Mouse (Mus musculus) forebrain, embryonic 13.5 days (tissue): ENCODE measurements around the gene Map4. TPM values are rescaled to one million over a fixed set of nuclear protein-coding genes. Genes with fewer than 3 reads are reported as not detected.
"Not testable (repeated sequence)": the region's sequence is repeated elsewhere in the genome, so short reads cannot be mapped to it uniquely, and the experiment has no call there.

Experiments
- ATAC-seq: fragments of 200-750 bp; cut with Nextera tagmentation; 2 replicates; pipeline ENCODE4 v1.8.0; 2017
- H3K27ac ChIP-seq: fragments of 300-500 bp; sonication (generic); 2 replicates; pipeline ENCODE4 v1.5.1; 2015; ENCODE audit warnings: inconsistent platforms, mild to moderate bottlenecking, moderate library complexity
- H3K27me3 ChIP-seq: fragments of 300-500 bp; sonication (generic); 2 replicates; pipeline ENCODE4 v1.6.1; 2015; ENCODE audit warnings: mild to moderate bottlenecking, inconsistent platforms
- H3K36me3 ChIP-seq: fragments of 300-500 bp; sonication (generic); 2 replicates; pipeline ENCODE4 v1.6.1; 2015; ENCODE audit warnings: mild to moderate bottlenecking, inconsistent platforms; ENCODE audit not compliant: poor library complexity, severe bottlenecking
- H3K4me1 ChIP-seq: fragments of 300-500 bp; sonication (generic); 2 replicates; pipeline ENCODE4 v1.6.1; 2015; ENCODE audit warnings: inconsistent platforms
- H3K4me2 ChIP-seq: fragments of 300-500 bp; sonication (generic); 2 replicates; pipeline ENCODE4 v1.6.1; 2015; ENCODE audit warnings: inconsistent platforms, mild to moderate bottlenecking, moderate library complexity
- H3K4me3 ChIP-seq: fragments of 300-500 bp; sonication (generic); 2 replicates; pipeline ENCODE4 v1.5.1; 2015; ENCODE audit warnings: mild to moderate bottlenecking, inconsistent platforms
- H3K9ac ChIP-seq: fragments of 300-500 bp; sonication (generic); 2 replicates; pipeline ENCODE4 v1.6.1; 2015; ENCODE audit warnings: mild to moderate bottlenecking, inconsistent platforms
- H3K9me3 ChIP-seq: fragments of 300-500 bp; sonication (generic); replicated peaks from 2 replicates; pipeline ENCODE4 v1.6.1; 2016; ENCODE audit warnings: inconsistent platforms
- WGBS: fragments of 180-500 bp; shearing (Covaris S2); methylation state at CpG from one replicate; pipeline ENCODE4 v1.1.7; 2015; 5-methylcytosine and 5-hydroxymethylcytosine counted together
- polyA plus RNA-seq: library from polyadenylated mRNA; unstranded; fragments of >200 nt; fragmentation: Nextera tagmentation; extraction: Ambion mirVana; gene quantifications from 2 replicates; pipeline ENCODE4 v1.2.1, GENCODE M21; 2015

The Map4 gene
- polyA plus RNA-seq, 1 experiment from 2014 or later, result 81.7 TPM

- H3K9ac ChIP-seq, result no peak overlapping the region
- no peaks in the 10 kb centered on the region for H3K36me3 ChIP-seq
- H3K4me2 ChIP-seq, result no peak overlapping the region
- no peaks in the 10 kb centered on the region for H3K9me3 ChIP-seq
- WGBS, result 68% methylated on average over 4 of the region's 4 CpGs
- no peaks in the 10 kb centered on the region for H3K27me3 ChIP-seq
- no peak for ATAC-seq
- H3K4me1 ChIP-seq, result peaks cover 7% of the 10 kb centered on the region; the same call in 1 of the 2 replicates
- H3K27ac ChIP-seq, result no peak overlapping the region
- H3K4me3 ChIP-seq, result no peak overlapping the region
These were observed 37.3 kb downstream of the Map4 start for GRCm38 (mm10) chr9:109968351-109969116.

GRCm38 (mm10) chr9:109969181-109969580 is 37.9 kb downstream of the Map4 start:
- 70% methylated on average over 3 of the region's 3 CpGs for WGBS
- H3K4me2 ChIP-seq, result no peak overlapping the region
- H3K4me3 ChIP-seq, result no peak overlapping the region
- H3K27ac ChIP-seq, result no peak overlapping the region
- H3K36me3 ChIP-seq, result no peaks in the 10 kb centered on the region
- no peaks in the 10 kb centered on the region for H3K9me3 ChIP-seq
- peaks cover 7% of the 10 kb centered on the region; the same call in 1 of the 2 replicates for H3K4me1 ChIP-seq
- no peaks in the 10 kb centered on the region for H3K27me3 ChIP-seq
- H3K9ac ChIP-seq, result no peak overlapping the region
- no peak for ATAC-seq

DNA sequence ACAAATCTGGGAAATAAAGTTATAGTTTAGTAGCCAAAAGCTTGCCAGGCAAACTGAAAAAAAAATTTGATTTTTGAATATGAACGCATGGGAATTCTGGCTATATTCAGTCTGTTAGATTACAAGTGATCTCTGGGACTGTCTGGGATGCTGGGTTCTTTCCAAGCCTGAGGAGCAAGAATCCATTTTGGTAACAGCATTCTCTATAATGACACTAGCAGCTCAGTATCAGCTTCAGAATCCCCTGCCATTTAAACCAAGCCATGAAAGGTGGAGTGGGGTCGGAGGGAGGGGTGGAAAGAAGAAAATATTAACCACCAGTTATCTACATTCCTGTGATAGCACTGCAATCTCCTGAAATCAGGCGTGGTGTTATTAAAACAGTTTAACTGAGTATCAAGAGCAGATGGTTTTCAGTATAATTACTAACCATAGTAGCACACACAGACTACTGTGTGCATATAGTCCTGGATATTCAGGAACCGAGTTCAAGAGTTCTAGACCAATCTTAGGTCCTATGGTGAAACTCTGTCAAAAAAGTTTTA is 38.6 kb downstream of the Map4 start:
- H3K36me3 ChIP-seq, result no peaks in the 10 kb centered on the region
- H3K9me3 ChIP-seq, result no peaks in the 10 kb centered on the region
- no peaks in the 10 kb centered on the region for H3K27me3 ChIP-seq
- H3K4me3 ChIP-seq, result no peak overlapping the region
- peaks cover 7% of the 10 kb centered on the region; the same call in 1 of the 2 replicates for H3K4me1 ChIP-seq
- no peak overlapping the region for H3K9ac ChIP-seq
- no peak overlapping the region for H3K27ac ChIP-seq
- ATAC-seq, result no peak
- 93% methylated on average over 4 of the region's 4 CpGs for WGBS
- H3K4me2 ChIP-seq, result no peak overlapping the region

- H3K4me3 ChIP-seq, H3K9me3 ChIP-seq, H3K36me3 ChIP-seq, H3K4me2 ChIP-seq, H3K4me1 ChIP-seq, H3K27ac ChIP-seq, H3K9ac ChIP-seq, ATAC-seq, H3K27me3 ChIP-seq: not testable (repeated sequence)
- WGBS, result 95% methylated on average over 5 of the region's 5 CpGs
These were observed 40.5 kb downstream of the Map4 start for GRCm38 (mm10) chr9:109971711-109972110.

DNA sequence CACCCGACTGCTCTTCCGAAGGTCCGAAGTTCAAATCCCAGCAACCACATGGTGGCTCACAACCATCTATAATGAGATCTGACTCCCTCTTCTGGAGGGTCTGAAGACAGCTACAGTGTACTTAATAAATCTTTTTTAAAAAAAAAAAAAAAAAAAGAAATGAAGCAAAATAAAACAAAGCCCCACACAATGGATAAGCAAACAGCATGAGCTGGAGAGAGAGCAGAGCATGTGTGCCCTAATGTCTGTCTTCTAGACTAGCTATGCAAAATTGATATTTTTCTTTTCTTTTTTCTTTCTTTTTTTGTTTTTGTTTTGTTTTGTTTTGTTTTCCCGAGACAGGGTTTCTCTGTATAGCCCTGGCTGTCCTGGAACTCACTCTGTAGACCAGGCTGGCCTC is 49.0 kb downstream of the Map4 start:
- not testable (repeated sequence) for H3K27me3 ChIP-seq, H3K4me1 ChIP-seq, ATAC-seq, H3K9me3 ChIP-seq, H3K4me3 ChIP-seq, H3K9ac ChIP-seq, H3K4me2 ChIP-seq, H3K27ac ChIP-seq
- WGBS, result 93% methylated on average over 4 of the region's 4 CpGs
- peaks cover 22% of the 10 kb centered on the region for H3K36me3 ChIP-seq

GRCm38 (mm10) chr9:109985416-109985815 is 54.2 kb downstream of the Map4 start:
- peak; percentile 93 for ATAC-seq
- peaks cover 4% of the 10 kb centered on the region; the same call in 1 of the 2 replicates for H3K4me1 ChIP-seq
- H3K4me2 ChIP-seq, result no peak overlapping the region
- no peaks in the 10 kb centered on the region for H3K27me3 ChIP-seq
- peaks cover 16% of the 10 kb centered on the region; the same call in 1 of the 2 replicates for H3K36me3 ChIP-seq
- 22% methylated on average over 4 of the region's 4 CpGs for WGBS
- peak overlapping the region; percentile 65 for H3K27ac ChIP-seq
- no peak overlapping the region for H3K4me3 ChIP-seq
- no peaks in the 10 kb centered on the region for H3K9me3 ChIP-seq
- no peak overlapping the region for H3K9ac ChIP-seq

DNA sequence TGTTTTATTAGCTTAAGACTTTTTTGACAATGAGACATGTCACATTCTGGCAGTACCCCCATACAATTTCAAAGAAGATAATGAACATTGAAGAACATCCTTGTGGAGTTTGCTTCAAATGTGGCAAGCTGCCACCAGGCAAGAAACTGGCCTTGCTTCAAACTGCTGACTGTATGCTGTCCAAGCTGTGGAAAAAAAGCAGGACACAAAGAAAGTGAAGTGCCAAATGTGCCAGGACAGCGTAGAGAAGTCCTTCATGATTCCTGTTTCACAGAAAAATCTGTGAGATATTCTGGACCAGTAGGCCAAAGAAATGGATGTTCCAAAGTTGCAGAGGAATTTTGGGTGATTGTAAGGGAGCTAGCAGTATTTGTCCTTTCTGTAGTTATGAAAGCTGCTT is 57.8 kb downstream of the Map4 start:
- no peaks in the 10 kb centered on the region for H3K27me3 ChIP-seq
- 74% methylated on average over 1 of the region's 1 CpGs for WGBS

DNA sequence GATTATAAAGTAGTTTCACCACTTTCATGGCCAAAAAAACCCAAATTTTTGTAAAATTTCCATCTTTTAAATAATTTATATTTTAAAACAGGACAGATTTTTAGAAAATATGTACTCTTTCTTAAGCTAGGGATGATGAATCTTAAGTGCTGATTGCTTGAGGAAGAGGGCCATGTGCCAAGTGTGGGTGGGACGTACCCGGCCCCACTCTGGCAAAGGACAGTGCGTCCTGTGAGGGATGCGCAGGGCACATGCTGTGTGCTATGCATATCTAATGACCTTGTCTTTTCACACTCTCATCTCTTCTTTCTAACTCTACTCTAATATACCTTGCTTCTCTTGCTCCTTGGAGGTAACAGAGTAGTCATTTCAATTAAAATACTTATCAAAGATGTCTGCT is 66.2 kb downstream of the Map4 start:
- Histone ChIP-seq H3K9me3 (no peaks in the 10 kb centered on the region), H3K27me3 (no peaks in the 10 kb centered on the region), H3K9ac (no peak overlapping the region), H3K4me3 (no peak overlapping the region), H3K36me3 (no peaks in the 10 kb centered on the region), H3K4me2 (no peak overlapping the region), H3K4me1 (peaks cover 12% of the 10 kb centered on the region), H3K27ac (no peak overlapping the region)
- no peak for ATAC-seq
- 62% methylated on average over 4 of the region's 4 CpGs for WGBS

More for the DNA sequence above, 57.8 kb downstream of the Map4 start:
- Histone ChIP-seq H3K4me1 (peaks cover 4% of the 10 kb centered on the region; the same call in 1 of the 2 replicates), H3K27ac (no peak overlapping the region), H3K9me3 (no peaks in the 10 kb centered on the region), H3K9ac (no peak overlapping the region), H3K4me3 (no peak overlapping the region), H3K36me3 (no peaks in the 10 kb centered on the region), H3K4me2 (no peak overlapping the region)
- ATAC-seq, result no peak

GRCm38 (mm10) chr9:110001946-110002345 is 70.7 kb downstream of the Map4 start:
- H3K9me3 ChIP-seq, result no peaks in the 10 kb centered on the region
- 15% methylated on average over 1 of the region's 1 CpGs for WGBS
- no peak overlapping the region for H3K9ac ChIP-seq
- ATAC-seq, result no peak
- H3K27ac ChIP-seq, result peak overlapping the region; percentile 77; the same call in 1 of the 2 replicates
- no peak overlapping the region for H3K4me2 ChIP-seq
- no peaks in the 10 kb centered on the region for H3K27me3 ChIP-seq
- no peaks in the 10 kb centered on the region for H3K36me3 ChIP-seq
- H3K4me1 ChIP-seq, result peaks cover 19% of the 10 kb centered on the region
- H3K4me3 ChIP-seq, result no peak overlapping the region

- WGBS, result 43% methylated on average over 3 of the region's 3 CpGs
These were observed 71.2 kb downstream of the Map4 start for GRCm38 (mm10) chr9:110002413-110002812.

GRCm38 (mm10) chr9:110019224-110019623 is 88.0 kb downstream of the Map4 start:
- Histone ChIP-seq H3K4me3 (no peak overlapping the region), H3K4me1 (0 out of 2 replicates have a peak, but pooled peaks cover 3% of the 10 kb centered on the region), H3K9me3 (no peaks in the 10 kb centered on the region), H3K27me3 (no peaks in the 10 kb centered on the region), H3K9ac (no peak overlapping the region), H3K4me2 (no peak overlapping the region), H3K27ac (no peak overlapping the region), H3K36me3 (no peaks in the 10 kb centered on the region)
- WGBS, result 64% methylated on average over 7 of the region's 7 CpGs
- ATAC-seq, result no peak

More at GRCm38 (mm10) chr9:110002413-110002812, 71.2 kb downstream of the Map4 start:
- ATAC-seq, result peak; percentile 55; the same call in 1 of the 2 replicates
- H3K4me1 ChIP-seq, result peaks cover 19% of the 10 kb centered on the region
- H3K27ac ChIP-seq, result peak overlapping the region; percentile 77
- H3K9me3 ChIP-seq, result no peaks in the 10 kb centered on the region
- no peak overlapping the region for H3K9ac ChIP-seq
- peak overlapping the region; percentile 6; the same call in 1 of the 2 replicates for H3K4me2 ChIP-seq
- H3K36me3 ChIP-seq, result no peaks in the 10 kb centered on the region
- H3K4me3 ChIP-seq, result no peak overlapping the region
- no peaks in the 10 kb centered on the region for H3K27me3 ChIP-seq

DNA sequence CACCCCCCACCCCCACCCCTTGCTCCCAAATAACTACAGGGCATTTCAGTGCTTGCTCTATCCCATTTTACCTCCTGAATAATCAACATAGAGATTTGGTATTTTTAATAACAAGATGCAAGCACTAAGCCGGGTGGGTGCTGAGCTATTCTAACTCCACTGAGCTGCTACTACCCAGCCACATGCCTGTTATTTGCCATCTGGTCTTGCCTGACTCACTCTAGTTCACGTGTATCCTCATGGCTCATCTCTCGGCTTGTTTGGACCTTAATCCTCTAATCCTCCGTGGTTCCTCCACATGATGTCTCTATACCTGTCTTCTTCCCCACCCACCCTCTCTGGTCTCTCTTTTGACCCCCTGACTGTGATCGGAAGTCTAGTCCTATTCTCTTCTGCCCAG is 89.1 kb downstream of the Map4 start:
- WGBS, result 75% methylated on average over 5 of the region's 5 CpGs
- no peaks in the 10 kb centered on the region for H3K36me3 ChIP-seq
- H3K4me2 ChIP-seq, result no peak overlapping the region
- no peak for ATAC-seq
- H3K27ac ChIP-seq, result no peak overlapping the region
- 0 out of 2 replicates have a peak, but pooled peaks cover 3% of the 10 kb centered on the region for H3K4me1 ChIP-seq
- no peak overlapping the region for H3K9ac ChIP-seq
- H3K4me3 ChIP-seq, result no peak overlapping the region
- H3K9me3 ChIP-seq, result no peaks in the 10 kb centered on the region
- no peaks in the 10 kb centered on the region for H3K27me3 ChIP-seq
